Mouse (Mus musculus) G1E (cell line): ENCODE results near the gene Gm6793.

ENCODE experiments used
- CTCF ChIP-seq: IDR thresholded peaks from 2 replicates; pipeline ENCODE4 v1.5.1; 2012; ENCODE audit warnings: low read depth, low read length, inconsistent platforms, mixed read lengths
- GATA2 ChIP-seq: IDR thresholded peaks from 2 replicates; pipeline ENCODE4 v1.6.1; 2012; ENCODE audit warnings: low read depth, low read length, inconsistent platforms, borderline replicate concordance
- TAL1 ChIP-seq: conservative IDR thresholded peaks from 2 replicates; pipeline ENCODE4 v1.6.1; 2012; ENCODE audit warnings: low read depth, low read length, inconsistent platforms, mixed read lengths

DNA sequence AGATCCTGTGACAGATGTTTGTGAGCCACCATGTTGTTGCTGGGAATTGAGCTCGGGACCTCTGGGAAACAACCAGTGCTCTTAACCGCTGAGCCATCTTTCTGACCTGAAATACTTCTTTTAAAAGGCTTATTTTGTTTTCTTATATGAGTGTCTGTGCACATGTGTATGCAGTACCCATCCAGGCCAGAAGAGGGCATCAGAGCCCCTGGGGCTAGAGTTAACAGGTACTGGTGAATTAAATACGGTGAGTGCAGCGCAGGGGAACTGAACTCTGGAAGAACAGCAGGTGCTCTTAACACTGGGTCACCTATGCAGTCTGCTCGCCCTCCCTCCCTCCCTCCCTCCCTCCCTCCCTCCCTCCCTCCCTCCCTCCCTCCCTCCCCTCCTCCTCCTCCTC, 30.3 kb upstream of the Gm6793 start:
- TF ChIP-seq CTCF (0 out of 2 replicates have a peak, but pooled peaks have one; percentile 10), TAL1 (no peak), GATA2 (no peak)
